Mouse (Mus musculus): Measurements from ENCODE around the gene Scgb1c1. TPM values are rescaled to one million over a fixed set of nuclear protein-coding genes. Genes with fewer than 3 reads are reported as not detected.

Scgb1c1 gene
- total RNA-seq, 1 experiment from 2014 or later = not detected

Other genes with a start within 250 kb of the Scgb1c1 start
- not detected in 2 replicates for gene Olfr46, start 244.3 kb upstream of the Scgb1c1 start, total RNA-seq (2017)
- gene Olfr61, start 216.6 kb upstream of the Scgb1c1 start, total RNA-seq (2017) = not detected in 2 replicates
- gene Olfr53, start 199.1 kb upstream of the Scgb1c1 start, total RNA-seq (2017) = not detected in 2 replicates
- gene Olfr539, start 185.6 kb upstream of the Scgb1c1 start, total RNA-seq (2017) = not detected in 2 replicates
- not detected in 2 replicates for gene Olfr45, start 163.6 kb upstream of the Scgb1c1 start, total RNA-seq (2017)
- gene Olfr541, start 148.3 kb upstream of the Scgb1c1 start, total RNA-seq (2017) = not detected in 2 replicates
- gene Cyp2e1, start 81.8 kb upstream of the Scgb1c1 start, total RNA-seq (2017) = not detected in 2 replicates
- gene Syce1, start 57.7 kb upstream of the Scgb1c1 start, total RNA-seq (2017) = 0.88 and 1.8 TPM in 2 replicates
- gene Zfp941, start 23.4 kb upstream of the Scgb1c1 start, total RNA-seq (2017) = 2.4 and 3.4 TPM in 2 replicates
- not detected in 2 replicates for gene Urah, start 10.5 kb upstream of the Scgb1c1 start, total RNA-seq (2017)
- gene Odf3, start 2.3 kb downstream of the Scgb1c1 start, total RNA-seq (2017) = not detected in 2 replicates
- 1.8 and 4.6 TPM in 2 replicates for gene Gm45785, start 10.8 kb downstream of the Scgb1c1 start, total RNA-seq (2017)
- 49.0 and 66.3 TPM in 2 replicates for gene Ric8a, start 11.4 kb downstream of the Scgb1c1 start, total RNA-seq (2017)
- gene Bet1l, start 12.0 kb downstream of the Scgb1c1 start, total RNA-seq (2017) = 28.2 and 36.1 TPM in 2 replicates
- 131 and 147 TPM in 2 replicates for gene Psmd13, start 36.4 kb downstream of the Scgb1c1 start, total RNA-seq (2017)
- 50.7 and 71.5 TPM in 2 replicates for gene Sirt3, start 36.8 kb downstream of the Scgb1c1 start, total RNA-seq (2017)
- not detected in 2 replicates for gene Cox8b, start 54.9 kb downstream of the Scgb1c1 start, total RNA-seq (2017)
- gene Nlrp6, start 75.4 kb downstream of the Scgb1c1 start, total RNA-seq (2017) = 0.25 and 0.35 TPM in 2 replicates
- 11.2 and 17.7 TPM in 2 replicates for gene Pgghg, start 95.8 kb downstream of the Scgb1c1 start, total RNA-seq (2017)
- 1.0 TPM in 1 of 2 replicates, not detected in the other for gene Ifitm5, start 104.7 kb downstream of the Scgb1c1 start, total RNA-seq (2017)
- not detected in 2 replicates for gene Gm45717, start 110.4 kb downstream of the Scgb1c1 start, total RNA-seq (2017)
- gene Ifitm2, start 110.4 kb downstream of the Scgb1c1 start, total RNA-seq (2017) = 328 and 386 TPM in 2 replicates
- gene Ifitm1, start 121.7 kb downstream of the Scgb1c1 start, total RNA-seq (2017) = 250 and 359 TPM in 2 replicates
- 143 and 341 TPM in 2 replicates for gene Ifitm3, start 165.2 kb downstream of the Scgb1c1 start, total RNA-seq (2017)
- 68.4 and 203 TPM in 2 replicates for gene Ifitm6, start 172.4 kb downstream of the Scgb1c1 start, total RNA-seq (2017)
- not detected in 2 replicates for gene Gm17387, start 183.6 kb downstream of the Scgb1c1 start, total RNA-seq (2017)
- gene B4galnt4, start 215.6 kb downstream of the Scgb1c1 start, total RNA-seq (2017) = 4.1 and 6.6 TPM in 2 replicates
- gene Pkp3, start 232.7 kb downstream of the Scgb1c1 start, total RNA-seq (2017) = 1.2 and 2.3 TPM in 2 replicates